Mouse (Mus musculus) spleen, adult 18-20 months (tissue): Measurements from ENCODE around the gene Gm10203.
"Not testable (repeated sequence)": the region's sequence is repeated elsewhere in the genome, so short reads cannot be mapped to it uniquely, and the experiment has no call there.

Experiments used
- DNase-seq, 2 experiments: peaks; one replicate each; pipeline ENCODE4 v3.0.0; 2022; ENCODE audit warnings: mixed read lengths in 2 of 2

Gm10203 gene

GRCm38 (mm10) chr6:149135631-149136030 lies 5.7 kb downstream of the Gm10203 start:
- DNase-seq, result no peak

- no peak for DNase-seq
Observed at GRCm38 (mm10) chr6:149137936-149138335, 8.0 kb downstream of the Gm10203 start.

GRCm38 (mm10) chr6:149139011-149139410 lies 9.0 kb downstream of the Gm10203 start:
- DNase-seq, result no peak

- DNase-seq, result no peak
Observed at GRCm38 (mm10) chr6:149139471-149139870, 9.5 kb downstream of the Gm10203 start, which contains the start of gene Etfbkmt. Etfbkmt (plus strand) TSS chr6:149139849.

GRCm38 (mm10) chr6:149141393-149142173 lies 11.6 kb downstream of the Gm10203 start:
- DNase-seq, result peak; percentile 67 to 82

GRCm38 (mm10) chr6:149145143-149145542 lies 15.2 kb downstream of the Gm10203 start:
- no peak for DNase-seq

- no peak for DNase-seq
Observed at GRCm38 (mm10) chr6:149148436-149149229, 18.7 kb downstream of the Gm10203 start.

GRCm38 (mm10) chr6:149152119-149152518 lies 22.1 kb downstream of the Gm10203 start:
- DNase-seq, result no peak

GRCm38 (mm10) chr6:149153473-149154115 lies 23.6 kb downstream of the Gm10203 start:
- DNase-seq, result no peak

GRCm38 (mm10) chr6:149154116-149155030 lies 24.4 kb downstream of the Gm10203 start:
- DNase-seq, result no peak

- no peak for DNase-seq
Observed at GRCm38 (mm10) chr6:149155031-149155841, 25.3 kb downstream of the Gm10203 start.

- not testable (repeated sequence) for DNase-seq
Observed at GRCm38 (mm10) chr6:149167038-149167437, 37.1 kb downstream of the Gm10203 start.

GRCm38 (mm10) chr6:149167672-149168071 lies 37.7 kb downstream of the Gm10203 start:
- no peak for DNase-seq

GRCm38 (mm10) chr6:149168436-149168835 lies 38.5 kb downstream of the Gm10203 start:
- no peak for DNase-seq

GRCm38 (mm10) chr6:149169965-149170364 lies 40.0 kb downstream of the Gm10203 start:
- not testable (repeated sequence) for DNase-seq

GRCm38 (mm10) chr6:149173831-149174625 lies 44.1 kb downstream of the Gm10203 start:
- no peak for DNase-seq

GRCm38 (mm10) chr6:149174932-149175570 lies 45.1 kb downstream of the Gm10203 start:
- DNase-seq, result no peak

GRCm38 (mm10) chr6:149179064-149179463 lies 49.1 kb downstream of the Gm10203 start:
- DNase-seq, result no peak
